Mouse (Mus musculus) c-Kit-negative CD71-positive TER-119-positive erythroid progenitor cells, embryonic 14.5 days (primary cell): ENCODE data around the gene Vmn1r197.
"Not testable (repeated sequence)": the region's sequence is repeated elsewhere in the genome, so short reads cannot be mapped to it uniquely, and the experiment has no call there.

Experiments used
- DNase-seq: peaks from one replicate; pipeline ENCODE4 v3.0.0-alpha.2; 2013; ENCODE audit warnings: low read depth, low spot score

The Vmn1r197 gene

GRCm38 (mm10) chr13:22324289-22324688 is at the start of gene Vmn1r197:
Gene Vmn1r197 (plus strand): TSS chr13:22324589.
- no peak for DNase-seq

GRCm38 (mm10) chr13:22284578-22284977 is 39.8 kb upstream of the Vmn1r197 start:
- no peak for DNase-seq

GRCm38 (mm10) chr13:22289620-22290019 is 34.8 kb upstream of the Vmn1r197 start, which contains the start of gene Vmn1r196:
Gene Vmn1r196 (plus strand): TSS chr13:22289920.
- DNase-seq, result no peak

- not testable (repeated sequence) for DNase-seq
Observed at GRCm38 (mm10) chr13:22308075-22308474, 16.3 kb upstream of the Vmn1r197 start.

- DNase-seq, result no peak
Observed at GRCm38 (mm10) chr13:22315361-22315760, 9.0 kb upstream of the Vmn1r197 start.

- DNase-seq, result no peak
Observed at GRCm38 (mm10) chr13:22317366-22317765, 7.0 kb upstream of the Vmn1r197 start.

- no peak for DNase-seq
Observed at GRCm38 (mm10) chr13:22320091-22320490, 4.3 kb upstream of the Vmn1r197 start.

- no peak for DNase-seq
Observed at GRCm38 (mm10) chr13:22333269-22333668, 8.9 kb downstream of the Vmn1r197 start.

GRCm38 (mm10) chr13:22335565-22335964 is 11.2 kb downstream of the Vmn1r197 start:
- DNase-seq, result no peak

GRCm38 (mm10) chr13:22350064-22350463 is 25.7 kb downstream of the Vmn1r197 start, which contains the start of gene Vmn1r198:
Gene Vmn1r198 (plus strand): TSS chr13:22350364.
- DNase-seq, result no peak

- DNase-seq, result no peak
Observed at GRCm38 (mm10) chr13:22350813-22351212, 26.4 kb downstream of the Vmn1r197 start.

GRCm38 (mm10) chr13:22379518-22379917 is 55.1 kb downstream of the Vmn1r197 start, which contains the start of gene Vmn1r199:
Gene Vmn1r199 (plus strand): TSS chr13:22379818.
- DNase-seq, result no peak

- not testable (repeated sequence) for DNase-seq
Observed at GRCm38 (mm10) chr13:22381128-22381527, 56.7 kb downstream of the Vmn1r197 start.
